Mouse (Mus musculus) spleen, adult 18-20 months (tissue): Measurements from ENCODE around the gene Ubtf.

Source experiments
- DNase-seq, 2 experiments: peaks; one replicate each; pipeline ENCODE4 v3.0.0; 2022; ENCODE audit warnings: mixed read lengths in 2 of 2

The Ubtf gene

GRCm38 (mm10) chr11:102316572-102317297, 2.8 kb downstream of the Ubtf start:
- peak; percentile 92 for DNase-seq

DNA sequence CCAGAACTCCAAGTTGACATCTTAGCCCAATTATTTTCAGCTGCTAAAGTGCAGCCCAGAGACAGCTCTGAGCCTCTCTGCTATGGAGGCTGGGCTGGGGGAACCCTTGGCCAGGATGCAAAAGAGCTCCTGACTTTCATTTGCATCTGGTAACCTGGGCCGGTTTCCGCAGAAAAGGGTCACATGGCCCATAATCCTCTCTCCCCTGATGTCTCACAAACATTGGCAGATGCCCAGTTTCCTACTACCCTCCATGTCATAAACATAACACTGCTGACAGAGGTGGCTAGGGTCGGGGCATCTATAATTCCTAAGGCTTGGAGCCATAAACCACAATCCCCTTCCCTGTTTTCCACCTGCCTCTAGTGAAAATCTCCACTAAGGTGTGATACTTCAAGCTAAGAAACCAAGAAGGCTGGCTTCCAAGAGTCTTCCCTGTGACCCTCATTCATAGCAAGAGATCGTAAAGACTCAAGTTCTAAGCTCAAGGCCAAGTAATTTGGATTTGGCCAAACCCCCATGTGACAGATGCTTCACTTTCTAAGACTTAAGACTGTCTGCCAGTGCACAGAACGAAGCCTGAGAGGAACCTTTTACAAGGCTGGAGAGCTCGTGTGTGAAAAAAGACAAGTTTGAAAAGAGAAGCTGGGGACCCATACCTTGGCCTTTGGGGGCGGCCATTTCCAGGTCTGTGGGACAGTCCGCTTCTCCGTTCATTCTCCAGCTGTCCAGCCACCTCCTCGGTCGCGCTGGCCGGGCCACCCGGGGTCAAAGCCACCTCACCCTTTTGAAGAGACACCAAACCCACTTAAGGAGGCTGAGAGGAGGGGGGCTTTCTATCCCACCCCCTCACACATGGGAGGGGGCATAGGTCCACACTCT, 3.6 kb downstream of the Ubtf start:
- peak; percentile 40 to 42 for DNase-seq

DNA sequence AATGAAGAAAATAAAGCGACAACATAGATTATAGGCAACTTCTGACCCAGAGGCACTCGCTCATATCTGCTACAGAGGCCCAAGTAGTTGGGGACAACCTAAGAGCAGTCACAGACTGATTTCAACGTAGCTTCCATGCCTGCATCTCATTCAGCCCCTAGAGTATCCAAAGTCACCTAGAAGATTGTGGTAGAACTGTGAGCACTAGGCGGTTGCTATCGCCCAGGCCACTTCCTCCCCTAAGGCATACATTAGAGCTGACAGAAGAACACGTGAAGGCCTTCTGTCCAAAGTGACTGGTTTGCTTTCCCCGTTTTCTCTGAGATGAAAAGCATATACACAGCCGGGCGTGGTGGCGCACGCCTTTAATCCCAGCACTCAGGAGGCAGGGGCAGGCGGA, 5.2 kb downstream of the Ubtf start:
- DNase-seq = no peak

GRCm38 (mm10) chr11:102312586-102312985, 7.0 kb downstream of the Ubtf start:
- DNase-seq = no peak

DNA sequence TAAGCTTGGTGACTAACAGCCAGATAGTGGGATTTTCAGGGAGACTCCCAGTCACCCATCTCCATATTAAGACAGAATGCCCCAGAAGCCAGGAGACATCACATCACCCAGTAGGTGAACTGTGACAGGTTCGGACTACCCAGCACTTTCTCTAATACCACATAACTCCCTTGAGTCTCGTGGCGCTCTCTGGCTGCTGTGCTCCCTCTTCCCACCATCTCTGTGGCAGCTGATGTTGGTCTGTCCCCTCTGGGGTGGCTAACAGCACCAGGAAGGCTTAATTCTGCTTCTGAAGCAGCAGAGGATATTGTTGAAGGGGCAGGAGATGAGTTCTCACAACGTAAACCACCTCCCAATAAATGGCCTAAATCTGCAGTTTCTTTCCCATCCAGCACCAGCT, 7.6 kb downstream of the Ubtf start:
- DNase-seq = no peak

- no peak for DNase-seq
These were observed 8.5 kb downstream of the Ubtf start for GRCm38 (mm10) chr11:102310768-102311695.

- no peak for DNase-seq
These were observed 9.5 kb downstream of the Ubtf start for GRCm38 (mm10) chr11:102309821-102310617.

DNA sequence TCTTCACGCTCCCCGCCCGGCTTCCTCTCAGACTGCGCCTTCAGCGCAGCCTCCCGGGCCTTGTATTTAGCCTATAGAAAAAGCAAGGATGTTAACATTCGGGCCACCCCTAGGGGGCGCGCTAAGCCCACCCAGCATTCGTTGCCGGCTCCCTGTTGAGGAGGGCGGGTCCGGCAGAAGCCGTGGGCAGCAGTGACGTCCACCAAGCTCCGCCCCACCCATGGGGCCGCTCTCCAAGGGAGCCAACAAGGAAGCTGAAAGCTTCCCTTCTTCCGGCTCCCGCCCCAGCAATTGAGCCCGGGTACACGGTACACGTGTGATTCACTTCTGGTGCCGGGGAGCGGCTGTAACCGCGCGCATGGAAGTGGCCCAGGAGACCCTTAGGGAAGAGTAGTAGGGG, 10.6 kb downstream of the Ubtf start:
- DNase-seq = peak; percentile 92 to 96

GRCm38 (mm10) chr11:102308104-102308503, 11.4 kb downstream of the Ubtf start:
- no peak for DNase-seq

GRCm38 (mm10) chr11:102305359-102305758, 14.2 kb downstream of the Ubtf start:
- DNase-seq = no peak

GRCm38 (mm10) chr11:102304141-102304540, 15.4 kb downstream of the Ubtf start:
- no peak for DNase-seq

DNA sequence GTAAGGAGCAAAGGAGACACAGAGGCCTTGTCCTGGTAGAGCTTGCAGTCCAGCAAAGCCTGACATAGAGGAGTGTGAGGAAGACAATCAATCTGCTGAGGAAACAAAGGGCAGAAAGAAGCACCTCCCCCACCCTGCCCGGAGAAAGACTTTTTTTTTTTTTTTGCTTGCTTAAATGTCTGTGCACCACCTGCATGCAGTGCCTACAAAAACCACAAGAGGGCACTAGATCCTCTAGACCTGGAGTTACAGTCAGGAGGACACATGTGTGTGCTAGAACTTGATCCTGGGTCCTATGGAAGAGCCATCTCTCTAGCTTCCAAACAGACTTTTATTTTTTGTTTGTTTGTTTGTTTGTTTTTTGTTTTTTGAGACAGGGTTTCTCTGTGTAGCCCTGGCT, 19.7 kb downstream of the Ubtf start:
- peak in 1 of 2 experiments; percentile 58 for DNase-seq

- no peak for DNase-seq
These were observed 21.7 kb downstream of the Ubtf start for GRCm38 (mm10) chr11:102297577-102298556.

DNA sequence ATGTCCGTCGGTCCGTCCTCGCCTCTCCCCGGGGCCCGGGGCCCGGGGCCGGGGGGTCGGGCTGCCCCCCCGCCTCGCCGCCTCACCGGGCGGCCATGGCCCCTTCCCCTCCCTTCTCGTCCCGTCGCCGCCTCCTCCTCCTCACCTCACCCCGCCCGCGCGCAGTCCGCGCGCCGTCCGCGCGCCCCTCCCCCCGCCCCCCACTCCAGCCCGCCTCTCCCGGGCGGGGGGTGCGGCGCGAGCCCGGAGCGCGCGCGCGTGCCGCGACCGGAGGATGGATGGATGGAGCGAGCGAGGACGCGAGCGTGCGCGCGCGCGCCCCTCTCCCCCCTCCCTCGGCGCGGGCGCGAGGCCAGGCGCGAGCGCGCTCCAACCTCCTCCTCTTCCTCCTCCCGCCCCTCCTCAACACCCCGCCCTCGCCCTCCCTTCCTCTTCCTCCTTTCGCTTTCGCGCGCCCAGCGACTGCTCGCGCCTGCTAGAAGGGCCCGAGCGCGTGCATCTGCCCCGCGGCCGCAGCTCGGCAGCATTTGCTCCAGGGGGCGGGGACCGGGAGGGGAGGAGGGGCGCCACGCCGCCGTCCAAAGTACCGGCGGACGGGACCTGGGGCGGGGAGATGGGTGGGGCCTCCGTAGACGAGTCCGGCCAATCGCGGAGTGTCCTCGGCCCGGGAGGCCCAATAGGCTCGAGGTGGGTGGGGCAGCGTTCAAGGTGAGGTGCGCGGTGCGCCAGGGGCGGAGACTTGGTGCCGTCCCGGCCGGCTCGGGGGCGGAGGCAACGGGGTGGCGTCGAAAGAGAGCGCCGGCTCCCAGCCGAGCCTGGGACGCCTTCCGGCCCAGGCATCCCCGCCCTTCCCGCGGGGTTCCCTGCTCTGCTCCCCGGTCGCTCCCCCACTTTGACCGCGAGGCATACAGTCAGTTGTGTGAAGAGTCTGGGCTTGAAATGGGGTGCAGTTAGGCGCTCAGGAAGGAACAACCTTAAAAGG, 22.8 kb downstream of the Ubtf start, which contains the start of gene Atxn7l3:
Gene Atxn7l3 (minus strand): TSS at position 141 of the 982 bp plus-strand sequence.
- peak; percentile 96 to 99 for DNase-seq

DNA sequence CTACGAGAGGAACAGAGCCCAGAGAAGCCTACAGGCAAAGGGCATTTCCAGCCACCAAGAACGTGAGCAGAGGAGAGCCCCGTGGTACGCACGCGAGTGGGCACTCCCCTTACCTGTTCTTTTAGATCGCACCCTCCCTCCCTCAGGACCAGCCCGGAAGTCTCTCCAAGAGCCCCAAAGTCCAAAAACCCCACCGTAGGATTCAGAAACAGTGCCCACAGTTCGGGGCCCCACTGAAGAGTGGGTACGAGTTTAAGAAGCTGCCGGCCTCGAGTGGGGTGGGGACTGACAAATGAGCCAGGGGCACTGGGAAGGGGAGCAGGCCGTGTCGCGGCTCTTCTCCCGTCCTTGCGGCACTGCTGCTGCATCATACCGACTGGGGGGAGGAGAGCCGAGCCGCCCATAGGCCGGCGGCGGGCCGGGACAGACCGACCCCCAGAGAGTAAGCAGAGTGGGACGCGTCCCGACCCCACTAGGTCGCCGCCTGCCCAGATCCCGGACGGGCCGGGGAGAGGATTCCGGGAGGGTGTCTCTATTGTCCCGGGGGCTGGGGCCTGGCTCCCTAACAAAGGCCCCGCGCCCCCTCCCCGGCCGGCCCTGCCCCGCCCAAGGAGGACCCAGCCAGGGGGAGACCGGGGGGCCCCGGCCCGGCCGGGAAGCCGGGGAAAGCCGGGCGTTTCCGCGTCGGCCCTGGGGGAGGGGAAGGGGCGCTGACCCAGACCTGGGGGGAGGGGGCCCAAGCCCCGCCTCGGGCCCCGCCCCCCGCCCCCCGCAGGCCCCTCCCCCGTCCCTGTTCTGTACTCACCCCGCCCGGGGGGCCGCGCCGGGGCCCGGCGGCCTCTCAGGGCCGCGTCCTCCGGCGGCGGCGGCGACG, 23.7 kb downstream of the Ubtf start:
- peak; percentile 59 to 62 for DNase-seq

- DNase-seq = peak; percentile 46 to 54
These were observed 24.5 kb downstream of the Ubtf start for GRCm38 (mm10) chr11:102294887-102295597.

GRCm38 (mm10) chr11:102294416-102294815, 25.1 kb downstream of the Ubtf start:
- no peak for DNase-seq

- DNase-seq = no peak
These were observed 25.6 kb downstream of the Ubtf start for GRCm38 (mm10) chr11:102293971-102294370.
